Mouse (Mus musculus) mesoderm, embryonic 11.5 days (tissue): ENCODE measurements at regions not wholly inside any gene's neighbourhood (a gene's known extent, or its start where the extent isn't known, plus 50 kb on each side); places are given as distances from the start of the nearest gene placed in this dataset.

Experiments
- DNase-seq: peaks from one replicate; pipeline ENCODE4 v3.0.0-alpha.2; 2012; ENCODE audit warnings: low read depth, low spot score

DNA sequence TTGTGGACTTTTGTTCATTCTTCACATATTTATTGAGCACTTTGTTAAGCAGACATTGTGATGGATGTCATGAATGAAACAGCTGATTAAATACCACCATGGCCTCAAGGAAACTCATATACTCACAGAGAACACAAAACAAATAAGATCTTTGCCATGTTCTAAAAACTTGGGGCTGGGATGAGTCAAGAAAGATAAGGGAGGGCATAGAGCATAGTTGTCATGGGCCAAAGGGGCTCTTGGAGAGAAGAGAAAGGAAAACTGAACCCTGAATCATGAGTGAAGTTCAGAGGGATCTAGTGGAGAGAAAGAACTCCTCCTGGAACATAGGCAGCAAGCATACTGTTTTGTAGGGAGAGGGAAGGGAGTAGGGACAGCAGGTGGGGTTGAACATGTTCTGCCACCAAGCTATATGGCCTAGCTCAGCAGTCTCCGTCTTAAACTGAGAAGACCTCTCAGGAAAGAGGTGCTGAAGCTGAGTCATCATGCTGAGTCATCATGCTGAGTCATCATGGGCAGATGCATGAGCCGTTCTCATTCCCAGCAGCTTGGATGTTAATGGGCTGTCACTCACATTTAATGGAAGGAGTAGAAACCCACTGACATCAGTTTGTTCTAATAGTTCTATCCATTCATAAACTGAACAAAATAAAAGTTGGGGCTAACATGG is 69.6 kb downstream of the Cetn3 start:
- peak; percentile 16 for DNase-seq

DNA sequence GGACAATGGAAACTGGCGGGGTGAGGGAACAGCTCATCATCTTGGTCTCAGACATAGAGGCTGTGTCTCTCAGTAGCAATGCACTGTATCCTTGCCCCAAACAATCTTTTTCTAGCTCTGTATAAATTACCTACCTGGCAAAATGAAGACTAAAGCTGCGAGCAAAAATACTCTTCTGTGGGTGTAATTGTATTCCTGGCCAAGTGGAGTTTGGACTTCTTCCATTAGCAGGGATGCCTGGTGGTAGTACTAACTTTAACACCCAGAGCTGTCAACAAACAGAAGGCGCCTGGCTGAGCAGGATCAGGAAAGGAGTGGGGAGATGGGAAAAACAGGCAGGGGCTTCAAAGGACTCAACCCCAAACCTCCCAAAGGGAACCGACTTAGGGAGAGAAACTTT is 73.2 kb downstream of the Cetn3 start:
- no peak for DNase-seq

DNA sequence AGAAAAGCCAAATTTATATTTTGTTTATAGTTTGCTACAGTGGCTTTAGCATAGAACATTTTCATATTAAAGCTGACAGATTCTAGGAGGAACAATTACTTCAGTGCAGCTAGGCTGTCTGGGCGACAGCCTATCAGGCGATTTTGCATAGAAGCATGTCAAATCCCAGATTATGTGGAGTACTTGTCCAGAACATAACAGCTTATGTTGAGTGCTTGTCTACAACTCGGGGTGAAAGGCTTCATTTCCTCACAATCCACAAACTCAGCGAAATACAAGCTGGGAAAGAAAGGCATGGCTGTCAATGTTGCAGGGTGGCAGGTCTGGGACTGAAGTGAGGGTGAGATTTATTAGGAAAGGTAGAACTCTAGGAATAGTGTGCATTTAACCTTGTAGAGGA is 77.8 kb downstream of the Cetn3 start:
- no peak for DNase-seq

DNA sequence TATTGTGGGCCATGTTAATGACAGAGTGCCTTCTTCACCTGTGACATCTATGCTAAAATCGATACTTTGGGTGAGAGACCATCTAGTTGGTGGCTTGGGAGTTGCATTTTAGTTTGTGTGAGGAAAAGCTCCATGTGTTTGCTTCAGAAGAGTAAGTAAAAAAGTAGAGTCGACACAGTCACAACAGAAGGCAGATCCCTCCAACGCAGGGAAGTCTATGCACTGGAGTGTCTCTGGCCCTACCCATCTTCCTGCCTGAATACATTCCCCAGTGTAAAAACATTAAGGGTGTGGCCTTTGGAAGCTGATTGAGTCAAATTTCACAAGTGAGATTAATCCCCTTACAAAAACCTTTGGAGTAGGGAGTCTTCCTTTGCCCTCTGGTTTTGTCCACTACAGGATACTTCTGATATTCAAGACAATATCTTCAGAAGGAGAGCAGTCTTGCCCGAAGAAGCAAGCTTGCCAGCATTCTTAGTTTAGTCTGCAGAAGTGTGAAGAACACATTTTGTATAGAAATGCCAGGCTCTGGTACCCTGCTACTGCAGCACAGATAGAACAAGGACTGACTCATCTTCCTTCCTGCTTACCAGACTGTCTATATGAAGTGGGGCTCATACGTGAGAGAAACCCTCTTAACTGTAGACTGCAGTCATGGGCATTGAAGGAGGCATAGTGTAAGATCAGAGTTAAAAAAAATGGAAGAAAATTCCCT is 79.2 kb downstream of the Cetn3 start:
- DNase-seq, result no peak

DNA sequence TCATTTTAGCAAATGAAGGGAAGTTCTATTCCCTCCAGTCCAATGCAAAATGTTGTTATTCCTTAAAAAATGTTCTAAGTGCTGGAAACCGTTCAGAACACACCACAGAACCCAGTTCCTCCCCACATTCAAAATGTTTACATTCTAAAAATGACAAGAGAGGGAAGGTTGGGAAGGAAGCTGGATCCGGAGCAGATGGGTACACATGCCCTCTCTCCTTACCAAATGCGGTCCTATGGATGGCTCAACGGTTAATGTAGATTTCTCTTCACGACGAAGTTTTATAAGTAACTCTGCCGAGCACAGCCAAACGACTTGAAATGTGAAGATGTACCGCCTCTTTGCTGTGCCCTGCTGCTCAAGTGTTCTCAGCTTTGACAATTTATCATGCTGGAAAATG is 88.3 kb downstream of the Cetn3 start:
- no peak for DNase-seq

DNA sequence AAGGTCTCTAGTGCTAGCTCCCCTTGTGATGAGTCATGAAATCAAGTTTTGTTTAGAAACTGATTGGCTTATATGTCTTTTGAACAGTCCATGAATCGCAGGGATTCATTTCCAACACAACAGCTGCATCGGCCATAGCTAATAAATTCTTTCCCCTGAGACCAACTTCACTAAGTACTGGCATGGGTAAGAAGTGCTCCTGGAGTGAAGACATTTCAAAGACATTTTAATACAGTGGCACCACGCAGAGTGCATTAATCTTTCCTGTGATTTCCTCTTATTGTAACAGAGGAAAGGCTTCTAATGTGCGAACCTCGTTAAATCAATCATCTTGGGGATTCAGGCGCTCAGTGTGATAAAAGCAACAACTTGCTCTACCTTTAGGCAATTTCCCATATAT is 103.0 kb downstream of the Cetn3 start:
- DNase-seq, result peak; percentile 41

DNA sequence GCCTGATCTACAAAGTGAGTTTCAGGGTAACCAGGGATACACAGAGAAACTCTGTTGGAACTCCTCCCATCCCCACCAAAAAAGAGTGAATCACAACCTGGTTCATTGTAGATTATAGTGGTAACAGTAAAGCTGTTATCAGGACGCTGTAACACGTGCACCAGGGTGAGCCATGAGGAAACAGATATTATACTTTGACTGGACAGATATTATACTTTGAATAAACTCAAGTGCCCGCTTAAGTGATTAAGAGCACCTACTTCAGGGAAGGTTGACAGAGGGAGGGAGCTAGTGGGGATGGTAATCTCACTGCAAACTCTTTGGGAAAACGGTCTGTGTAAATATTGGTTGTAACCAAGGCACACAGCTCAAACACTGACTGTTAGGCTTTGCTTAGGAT is 147.4 kb downstream of the Cetn3 start:
- no peak for DNase-seq

DNA sequence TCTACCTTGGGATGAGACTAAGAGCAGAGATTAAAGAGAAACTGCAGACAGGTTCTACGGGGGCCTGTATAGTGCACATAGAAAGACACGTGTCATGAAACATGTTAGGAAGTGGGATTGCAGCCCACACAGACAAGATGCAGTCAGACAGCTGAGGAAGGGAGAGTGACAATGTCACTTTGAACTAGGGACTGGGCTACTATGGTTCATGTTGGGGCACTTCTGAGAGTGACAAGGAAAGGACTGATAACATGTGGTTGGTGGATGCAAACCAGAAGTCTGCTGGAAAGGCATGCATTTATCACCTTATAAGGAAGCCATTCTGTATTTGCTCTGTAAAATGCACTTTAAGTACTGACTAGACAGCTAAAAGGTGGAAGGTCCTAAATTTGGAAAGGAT is 148.3 kb downstream of the Cetn3 start:
- DNase-seq, result no peak

DNA sequence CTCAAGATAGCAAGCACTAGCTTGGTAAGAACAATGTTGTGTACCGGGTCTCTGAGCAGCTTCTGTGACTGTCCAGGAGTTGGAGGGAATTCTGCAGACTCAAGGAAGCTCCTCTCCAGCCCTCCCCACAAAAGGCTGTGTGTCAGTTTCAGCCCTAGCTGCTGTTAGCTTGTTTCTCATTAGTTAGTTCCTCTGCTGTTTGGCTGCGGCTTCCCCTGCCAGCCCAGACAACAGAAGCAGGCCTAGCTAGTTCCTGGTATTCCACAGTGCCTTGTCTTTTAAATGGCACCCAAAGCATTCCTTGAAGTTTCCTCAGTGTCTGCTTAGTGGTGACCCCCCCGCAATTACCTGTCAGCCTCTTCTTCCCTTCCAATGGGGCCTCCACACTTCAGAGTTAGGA is 154.2 kb downstream of the Cetn3 start:
- no peak for DNase-seq

DNA sequence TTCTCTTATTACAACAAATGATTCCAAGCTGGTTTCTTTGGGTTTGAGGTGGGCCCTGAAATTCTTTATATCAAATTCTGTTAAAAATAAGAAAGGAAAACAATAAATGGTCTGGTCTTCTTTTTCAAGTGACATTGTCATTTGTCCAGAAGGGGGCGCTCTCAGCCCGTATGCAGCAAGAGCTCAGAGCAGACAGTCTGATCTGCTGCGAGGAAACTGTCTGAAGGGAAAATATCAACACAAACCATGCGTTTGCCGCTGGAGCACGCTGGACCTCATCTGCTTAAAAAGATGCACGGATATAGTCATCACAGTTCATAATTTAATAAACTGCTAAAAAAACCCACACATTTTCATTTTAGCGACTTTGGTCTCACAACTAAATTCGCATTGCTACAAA is 161.2 kb downstream of the Cetn3 start:
- DNase-seq, result peak; percentile 90

DNA sequence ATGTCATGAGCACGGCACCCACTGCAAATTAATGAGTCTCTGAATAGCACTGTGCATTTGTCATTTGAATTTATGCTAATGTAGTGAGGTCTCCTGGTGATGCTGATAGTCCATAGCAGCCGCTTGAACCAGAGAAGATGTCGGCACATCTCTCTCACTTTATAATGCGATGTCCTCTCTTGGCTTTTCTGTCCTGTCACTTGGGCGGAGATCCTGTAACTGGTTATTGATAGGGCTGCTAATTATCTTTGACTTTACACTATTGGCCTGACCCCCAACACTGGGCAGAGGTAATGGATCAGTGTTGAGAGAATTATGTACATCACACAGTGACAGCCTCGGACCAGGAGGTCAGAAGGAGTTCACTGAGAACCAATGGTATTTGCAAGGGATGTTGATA is 161.6 kb downstream of the Cetn3 start:
- DNase-seq, result no peak

DNA sequence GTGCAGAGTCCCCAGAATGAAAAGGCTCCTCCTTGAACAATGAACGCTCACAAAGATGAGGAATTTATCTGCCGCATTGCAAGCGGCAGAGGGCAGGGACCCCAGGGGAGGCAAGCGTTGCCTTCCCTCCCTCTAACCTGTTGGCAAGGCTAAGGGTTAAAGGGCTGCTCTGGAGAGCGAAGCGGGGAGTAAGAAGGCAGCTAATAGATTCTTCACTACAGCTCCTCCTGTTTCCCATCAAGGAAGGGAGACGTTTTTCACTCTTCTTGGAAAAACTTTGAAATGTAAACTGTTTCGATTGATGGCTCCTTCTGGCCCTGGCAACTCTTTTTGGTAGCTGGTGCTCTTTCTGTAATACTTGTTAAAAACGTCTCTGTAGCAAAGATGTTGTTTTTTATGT is 162.9 kb downstream of the Cetn3 start:
- DNase-seq, result peak; percentile 34

DNA sequence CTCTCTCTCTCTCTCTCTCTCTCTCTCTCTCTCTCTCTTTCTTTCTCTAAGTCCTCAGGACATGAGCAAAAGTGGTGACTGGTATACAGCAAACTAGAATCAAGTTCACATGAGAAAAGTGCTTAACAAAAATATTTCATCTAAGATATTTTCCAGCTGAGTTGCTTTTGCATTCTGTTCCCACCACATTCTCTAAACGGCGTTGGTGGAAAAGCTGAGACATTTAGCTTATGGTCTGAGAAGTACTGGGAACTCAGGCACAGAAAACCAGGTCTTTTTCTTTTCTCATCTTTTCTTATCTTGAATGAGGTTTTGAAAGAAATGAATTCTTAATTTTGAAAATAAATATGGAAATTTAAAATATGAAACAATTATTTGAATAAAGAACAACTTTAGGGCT is 182.6 kb downstream of the Cetn3 start:
- no peak for DNase-seq

DNA sequence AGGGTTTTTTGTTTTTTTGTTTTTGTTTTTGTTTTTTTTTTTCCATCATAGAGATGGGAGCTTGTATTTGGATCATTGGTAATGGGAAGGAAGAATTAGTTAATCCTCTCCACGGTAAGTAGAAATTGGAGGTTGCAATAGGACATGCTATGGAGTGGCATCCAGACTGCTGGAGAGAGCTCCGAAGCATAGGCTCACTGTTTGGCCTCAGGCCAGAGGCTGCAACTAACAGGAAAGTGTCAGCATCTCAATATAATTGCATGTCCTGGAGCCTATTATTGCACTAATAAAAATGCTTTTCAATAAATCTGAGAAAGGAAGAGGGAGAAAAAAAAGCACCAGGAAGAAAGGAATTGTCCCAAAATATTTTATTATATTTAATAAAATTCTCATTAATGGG is 193.0 kb downstream of the Cetn3 start:
- DNase-seq, result no peak

DNA sequence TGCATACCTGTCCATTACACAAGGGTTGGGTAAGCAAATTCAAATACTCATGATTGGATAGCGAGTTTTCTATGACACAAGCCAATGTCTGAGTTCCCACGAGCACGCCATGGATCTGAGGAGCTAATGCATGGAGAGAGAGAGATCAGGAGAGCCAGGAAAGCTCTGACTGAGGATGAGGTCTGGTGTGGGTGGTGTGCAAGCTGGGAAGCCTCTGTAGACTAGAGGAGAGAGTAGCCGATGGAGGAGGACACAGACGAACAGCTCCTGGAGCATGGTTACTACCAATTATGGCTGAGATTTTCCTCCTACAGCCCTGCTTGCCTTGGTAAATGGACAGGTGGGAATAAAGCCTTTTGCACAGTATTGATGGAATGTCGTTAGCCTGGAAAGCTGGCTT is 195.1 kb downstream of the Cetn3 start:
- DNase-seq, result no peak

DNA sequence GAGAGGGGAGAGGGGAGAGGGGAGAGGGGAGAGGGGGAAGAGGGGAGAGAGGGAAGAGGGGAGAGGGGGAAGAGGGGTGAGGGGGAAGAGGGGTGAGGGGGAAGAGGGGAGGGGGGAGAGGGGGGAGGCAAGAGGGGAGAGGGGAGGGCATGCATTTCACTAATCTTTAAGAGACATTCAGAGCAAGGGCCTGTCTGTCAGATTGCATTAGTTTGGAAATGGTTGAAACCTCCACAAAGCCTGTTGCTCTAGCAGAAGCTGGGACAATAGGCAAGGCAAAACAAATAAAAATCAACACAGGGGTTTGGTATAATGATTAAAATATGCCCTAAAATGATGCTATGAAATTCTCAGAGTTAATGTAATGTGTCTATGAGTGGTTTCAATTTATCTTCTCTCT is 196.4 kb downstream of the Cetn3 start:
- DNase-seq, result no peak

DNA sequence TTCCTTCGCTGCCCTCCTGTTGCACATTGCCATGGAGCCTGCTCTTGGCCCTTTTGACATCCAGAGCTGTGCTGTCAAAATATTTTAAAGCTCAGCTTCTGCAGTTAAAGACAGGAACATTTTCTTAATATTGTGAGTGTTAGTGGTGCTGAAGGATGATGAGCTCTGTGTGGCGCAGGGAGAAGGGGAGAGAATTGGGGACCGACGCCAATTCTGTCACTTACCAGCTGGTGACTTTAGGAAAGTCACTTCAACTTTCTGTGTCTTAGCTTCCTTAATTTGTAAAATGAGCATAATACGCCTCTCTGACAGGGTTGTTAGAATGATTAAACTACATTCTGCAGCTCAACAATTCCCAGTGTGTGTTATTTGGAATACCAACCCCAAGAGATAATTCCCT is 197.2 kb downstream of the Cetn3 start:
- DNase-seq, result no peak

DNA sequence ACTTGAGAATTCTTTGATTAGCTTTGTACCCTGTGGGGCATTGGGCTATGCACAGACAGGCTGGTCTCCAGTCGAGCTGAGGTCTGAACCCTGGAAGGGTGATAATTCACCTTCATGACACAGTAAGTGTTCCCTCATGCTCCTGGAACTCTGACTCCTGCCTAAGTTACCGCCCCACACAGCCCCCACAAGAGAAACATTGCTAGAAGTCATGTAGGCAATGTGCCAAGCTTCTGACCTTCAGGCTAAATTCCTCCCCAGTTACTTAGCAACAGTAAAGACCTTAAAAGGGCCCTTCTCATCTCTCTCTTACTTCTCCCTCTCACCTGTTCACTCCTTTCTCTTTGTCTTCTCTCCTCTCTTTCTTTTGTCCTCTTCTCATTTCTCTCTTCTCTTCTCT is 199.6 kb downstream of the Cetn3 start:
- DNase-seq, result peak; percentile 24

DNA sequence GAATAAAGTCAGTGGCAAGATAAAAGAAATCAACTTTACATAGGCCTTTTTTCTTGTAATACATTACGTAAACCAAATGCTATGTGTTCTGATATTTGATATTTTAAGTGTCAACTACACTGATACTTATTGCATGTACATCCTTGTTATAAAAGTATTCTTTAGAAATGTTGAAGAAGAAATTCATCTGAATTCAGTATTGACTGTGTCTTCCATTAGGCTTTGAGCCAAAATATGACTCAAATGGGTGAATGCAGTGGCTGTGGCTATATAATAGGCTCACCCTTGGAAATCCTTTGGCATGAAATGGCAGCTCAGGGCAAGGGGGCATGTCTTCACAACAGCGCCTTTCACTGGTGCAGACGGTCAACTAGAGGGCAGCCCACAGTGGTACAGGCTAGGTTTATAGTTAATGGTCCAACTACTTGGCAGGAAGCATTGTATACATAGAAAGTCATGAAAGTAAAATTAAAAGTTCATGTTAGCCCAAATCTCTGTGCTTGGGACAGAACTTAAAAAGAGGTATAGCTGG is 217.9 kb downstream of the Cetn3 start:
- no peak for DNase-seq

DNA sequence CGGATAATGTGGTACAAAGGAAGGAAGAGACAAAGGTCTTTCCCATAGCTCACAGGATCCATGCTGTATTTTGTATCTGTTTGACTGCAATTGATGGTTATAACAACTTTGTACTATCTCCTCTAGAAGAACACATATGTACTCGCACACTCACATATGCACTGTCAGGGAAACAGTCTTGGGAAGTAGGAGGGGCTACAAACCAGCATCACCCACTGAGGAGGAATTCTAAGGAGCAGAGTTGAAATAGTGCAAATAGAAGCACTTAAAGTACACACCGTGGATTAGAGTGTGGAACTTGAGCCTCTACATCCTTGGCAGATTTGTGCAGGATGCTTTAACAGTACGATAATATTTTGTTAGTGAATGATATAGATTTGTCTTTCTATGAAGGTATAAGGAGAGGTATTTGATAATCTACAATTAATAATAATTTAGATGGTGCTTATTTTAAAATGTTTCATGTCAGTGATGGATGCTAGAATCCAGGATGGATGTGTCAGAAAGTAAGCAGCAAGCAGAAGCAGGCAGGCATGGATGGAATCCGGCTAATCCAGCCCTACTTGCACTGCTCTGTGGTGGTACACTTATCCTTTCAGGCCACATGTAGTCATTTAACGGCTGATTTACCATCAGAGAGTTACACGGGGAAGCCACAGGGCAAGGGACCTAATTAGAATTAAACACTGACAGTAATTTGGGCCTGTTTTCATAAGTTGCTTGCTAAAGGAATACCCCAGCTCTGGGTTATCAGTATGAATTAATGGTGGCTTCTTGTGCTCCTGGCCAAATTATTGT is 223.3 kb downstream of the Cetn3 start:
- DNase-seq, result no peak

DNA sequence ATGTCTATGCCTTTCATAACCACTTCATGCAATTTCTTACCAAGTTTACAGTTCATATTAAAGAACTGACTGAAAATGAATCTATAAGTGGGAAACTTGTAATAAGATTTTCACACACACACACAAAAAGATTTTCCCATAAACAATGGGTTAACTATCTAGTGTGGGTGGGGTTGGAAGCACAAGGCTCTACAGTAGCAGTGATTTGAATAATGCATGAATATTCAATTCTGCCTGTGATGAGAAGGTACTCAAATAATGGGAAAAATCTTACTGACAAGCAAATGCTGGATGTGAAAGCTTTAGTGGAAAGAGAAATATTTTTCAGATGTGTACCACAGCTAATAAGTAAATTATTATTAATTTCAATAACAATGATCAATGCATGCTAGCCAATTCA is 224.3 kb downstream of the Cetn3 start:
- no peak for DNase-seq

DNA sequence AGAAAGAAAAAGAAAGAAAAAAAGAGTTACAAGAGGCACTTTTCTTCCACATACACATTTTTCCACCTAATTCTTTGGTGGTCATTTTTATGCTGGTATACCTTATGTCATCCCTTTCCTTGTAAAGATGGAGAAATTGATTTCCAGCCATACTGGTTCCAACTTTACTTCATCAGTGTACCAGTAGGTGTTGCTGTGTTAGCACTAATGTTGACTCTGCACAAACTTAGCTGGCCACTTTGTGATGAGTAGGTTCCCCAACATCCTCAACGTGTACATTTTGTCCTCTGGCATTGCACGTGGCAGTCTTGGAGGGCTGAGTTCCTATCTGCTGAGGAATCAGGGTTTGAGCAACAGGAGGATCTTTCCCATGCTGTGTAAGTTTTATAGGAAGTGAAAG is 256.7 kb downstream of the Cetn3 start:
- no peak for DNase-seq
